Comparison of ENCODE assay signal across 8 mouse cellular contexts in the genomic region with DNA sequence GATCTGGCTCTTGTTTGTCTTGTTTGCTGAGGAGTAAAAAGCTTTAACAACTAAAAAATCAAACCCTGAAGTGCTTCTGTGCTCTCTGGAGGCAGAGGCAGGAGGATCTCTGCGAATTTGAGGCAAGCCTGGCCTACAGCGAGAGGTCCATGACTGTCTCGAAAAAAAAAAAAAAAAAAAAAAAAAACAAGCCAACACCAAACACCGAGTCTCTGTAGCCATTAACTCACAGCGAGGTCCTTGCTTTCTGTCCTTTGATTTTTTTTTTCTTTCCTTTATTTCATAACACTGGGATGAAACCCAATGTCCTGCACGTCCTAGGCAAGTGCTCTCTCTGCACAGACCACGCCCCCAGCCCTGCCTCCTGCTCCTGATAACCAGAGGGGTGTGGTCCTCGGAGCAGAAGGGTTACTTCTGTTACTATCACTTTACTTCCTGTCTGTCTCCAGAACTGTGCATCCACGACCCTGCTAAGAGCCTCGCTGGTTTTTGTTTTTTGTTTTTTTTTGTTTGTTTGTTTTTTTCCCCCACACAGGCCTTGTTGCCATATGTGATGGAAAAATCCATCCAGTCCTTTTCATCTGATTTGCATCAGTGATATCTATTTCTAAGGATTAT. TPM values are rescaled to one million over a fixed set of nuclear protein-coding genes. Genes with fewer than 3 reads are reported as not detected.
DNase-seq lines count a peak whose midpoint lies in the region; ATAC-seq and TF ChIP-seq lines count a peak whose summit lies in the region.

No protein-coding gene starts in this region.

- H3K9me3 ChIP-seq in kidney, embryonic 14.5 days (ENCODE audit: control insufficient read depth, low read length), result no peaks in the 10 kb centered on the region
- no peaks in the 10 kb centered on the region for H3K9me3 ChIP-seq in intestine, embryonic 15.5 days

- H3K9ac ChIP-seq in kidney, embryonic 14.5 days (ENCODE audit: low read depth, low read length), result no peak overlapping the region
- no peak overlapping the region for H3K9ac ChIP-seq in intestine, embryonic 15.5 days

- intact Hi-C loops in left cerebral cortex, postnatal 25 days (cut with DNase I), result no loop called here

- no peak overlapping the region for H3K4me2 ChIP-seq in kidney, embryonic 14.5 days (replicated peaks; ENCODE audit: low read depth, low read length)
- no peak overlapping the region for H3K4me2 ChIP-seq in intestine, embryonic 15.5 days (replicated peaks)

- no peak for ATAC-seq in kidney, embryonic 14.5 days (ENCODE audit: low FRiP score, low TSS enrichment)
- peak; percentile 82 for ATAC-seq in intestine, embryonic 15.5 days
- ATAC-seq in megakaryocyte progenitor cell, adult 5-6 weeks (replicated peaks; ENCODE audit: poor library complexity), result peak; percentile 74

- no peak overlapping the region for H3K4me3 ChIP-seq in kidney, adult 2 months (ENCODE audit: insufficient read depth, low read depth, low read length)
- no peak overlapping the region for H3K4me3 ChIP-seq in kidney, embryonic 14.5 days (ENCODE audit: low read length)
- no peak overlapping the region for H3K4me3 ChIP-seq in intestine, embryonic 15.5 days (replicated peaks)

- H3K27me3 ChIP-seq in kidney, adult 2 months (replicated peaks; ENCODE audit: control insufficient read depth, insufficient read depth, low read length), result no peaks in the 10 kb centered on the region
- H3K27me3 ChIP-seq in kidney, embryonic 14.5 days (ENCODE audit: control insufficient read depth, insufficient read depth, low read length), result no peaks in the 10 kb centered on the region
- no peaks in the 10 kb centered on the region for H3K27me3 ChIP-seq in intestine, embryonic 15.5 days (replicated peaks)

- WGBS in kidney, adult 2 months, result 66% methylated on average over 10 of the region's 10 CpGs
- WGBS in kidney, embryonic 14.5 days, result 76% methylated on average over 10 of the region's 10 CpGs
- 66% methylated on average over 10 of the region's 10 CpGs for WGBS in intestine, embryonic 15.5 days

- H3K27ac ChIP-seq in kidney, adult 2 months (ENCODE audit: insufficient read depth, low read depth, low read length), result no peak overlapping the region
- no peak overlapping the region for H3K27ac ChIP-seq in kidney, embryonic 14.5 days (ENCODE audit: low read depth, low read length)
- H3K27ac ChIP-seq in intestine, embryonic 15.5 days, result no peak overlapping the region

- no peak for TF ChIP-seq POLR2A in kidney, adult 2 months (IDR thresholded peaks at IDR 0.05; ENCODE audit: low read depth, low read length)

- no peak for TF ChIP-seq CTCF in kidney, adult 2 months (conservative IDR thresholded peaks at IDR 0.05; ENCODE audit: insufficient read depth, insufficient read length, low read depth, low read length)

- H3K36me3 ChIP-seq in kidney, adult 2 months (ENCODE audit: control insufficient read depth, insufficient read depth, low read length), result no peaks in the 10 kb centered on the region
- no peaks in the 10 kb centered on the region for H3K36me3 ChIP-seq in kidney, embryonic 14.5 days (ENCODE audit: control insufficient read depth, insufficient read depth, low read length)
- no peaks in the 10 kb centered on the region for H3K36me3 ChIP-seq in intestine, embryonic 15.5 days

- no peaks in the 10 kb centered on the region; the same call in 1 of the 2 replicates for H3K4me1 ChIP-seq in kidney, adult 2 months (ENCODE audit: control insufficient read depth, insufficient read depth, low read length)
- no peaks in the 10 kb centered on the region for H3K4me1 ChIP-seq in kidney, embryonic 14.5 days (ENCODE audit: control insufficient read depth, insufficient read depth, low read length)
- peaks cover 6% of the 10 kb centered on the region for H3K4me1 ChIP-seq in intestine, embryonic 15.5 days (replicated peaks)

- DNase-seq in kidney, adult 2 months, result peak; percentile 34
- DNase-seq in c-Kit-positive CD71-positive TER-119-positive erythroid progenitor cells, embryonic 14.5 days (ENCODE audit: low spot score), result peak; percentile 86
- DNase-seq in cerebellum, postnatal 4 days (ENCODE audit: low spot score in 2 of 2), result no peak
- no peak for DNase-seq in MN1 (ENCODE audit: low spot score)
- no peak for DNase-seq in left cerebral cortex, postnatal 25 days (ENCODE audit: low spot score in 2 of 2)

RNA-seq across cellular contexts. Expression of a gene that starts 28.0 kb away (rescaled TPM):
- polyA plus RNA-seq in kidney, adult 2 months (2012; rRNA removed), result 4.1 and 4.9 TPM in 2 replicates
- polyA plus RNA-seq in kidney, embryonic 14.5 days (2014; fragmentation: Nextera tagmentation; extraction: Ambion mirVana), result 5.1 and 7.7 TPM in 2 replicates
- polyA plus RNA-seq in intestine, embryonic 15.5 days (2015; fragmentation: Nextera tagmentation; extraction: Ambion mirVana), result 3.9 and 4.1 TPM in 2 replicates
- total RNA-seq in megakaryocyte progenitor cell, adult 5-6 weeks (2015), result 8.9 and 11.7 TPM in 2 replicates
- total RNA-seq in megakaryocyte progenitor cell, adult 5-6 weeks (2017), result 9.2 and 10.6 TPM in 2 replicates
- total RNA-seq in left cerebral cortex, postnatal 25 days (2021), result 10 to 100 TPM; 21.1 to 21.4 TPM

RNA-seq across cellular contexts. Expression of a gene that starts 40.7 kb away (rescaled TPM):
- polyA plus RNA-seq in kidney, adult 2 months (2012; rRNA removed), result 556 and 574 TPM in 2 replicates
- polyA plus RNA-seq in kidney, embryonic 14.5 days (2014; fragmentation: Nextera tagmentation; extraction: Ambion mirVana), result 179 and 315 TPM in 2 replicates
- polyA plus RNA-seq in intestine, embryonic 15.5 days (2015; fragmentation: Nextera tagmentation; extraction: Ambion mirVana), result 210 and 215 TPM in 2 replicates
- total RNA-seq in megakaryocyte progenitor cell, adult 5-6 weeks (2015), result 31.2 and 54.0 TPM in 2 replicates
- total RNA-seq in megakaryocyte progenitor cell, adult 5-6 weeks (2017), result 36.9 and 71.1 TPM in 2 replicates
- 100 to 1,000 TPM; 542 to 572 TPM for total RNA-seq in left cerebral cortex, postnatal 25 days (2021)

Comparison
In these comparisons a context has a peak if more than half of its experiments do, and no peak if none do; other contexts are left out.
1. DNase-seq: peak in kidney, adult 2 months (single experiment) and c-Kit-positive CD71-positive TER-119-positive erythroid progenitor cells, embryonic 14.5 days (single experiment); none in cerebellum, postnatal 4 days (0 of 2), MN1 (single experiment) and left cerebral cortex, postnatal 25 days (0 of 2).